Mouse (Mus musculus) kidney, adult 11 months (tissue): ENCODE data around the gene Pilrb1.
A peak's percentile ranks its signal among the peaks of the same experiment; 100 is the strongest.
"Not testable (repeated sequence)": the region's sequence is repeated elsewhere in the genome, so short reads cannot be mapped to it uniquely, and the experiment has no call there.

Experiments used
- DNase-seq: peaks from one replicate; pipeline ENCODE4 v3.0.0; 2022

Gene Pilrb1

DNA sequence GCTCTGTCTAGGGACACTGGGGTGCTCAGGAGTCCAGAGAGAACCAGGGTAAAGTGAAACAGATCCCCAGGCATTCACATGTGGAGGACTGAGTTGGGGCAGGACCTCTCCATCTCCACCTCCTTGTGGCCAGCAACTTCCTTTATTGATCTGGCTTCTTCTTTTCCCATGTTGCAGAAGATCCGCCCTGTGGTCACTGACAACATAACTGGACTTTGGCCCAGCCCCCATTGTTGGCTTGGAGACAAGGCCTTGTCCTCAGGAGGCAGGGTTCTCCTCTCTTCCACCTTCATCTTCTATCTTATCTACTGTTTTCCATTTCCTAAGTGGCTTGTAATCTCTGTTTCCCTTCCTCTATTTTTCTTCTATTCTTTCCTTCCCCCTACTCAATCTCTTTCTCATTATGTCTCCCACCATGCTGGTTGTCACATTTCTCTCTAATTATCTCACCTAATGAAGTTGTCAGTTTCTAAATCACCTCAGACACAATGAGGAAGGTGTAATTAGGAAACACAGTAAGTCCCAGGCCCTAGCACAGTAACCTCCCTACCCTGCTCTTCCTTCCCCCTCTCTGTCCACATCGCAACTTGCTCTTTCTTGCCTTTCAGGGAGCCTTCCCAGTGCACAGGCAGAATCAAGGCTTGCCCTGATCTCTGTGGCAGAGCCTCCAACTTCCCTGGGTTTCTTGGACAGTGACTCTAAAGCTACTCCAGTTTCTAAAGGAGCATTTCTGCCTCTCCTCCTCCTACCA, at the start of gene Pilrb1:
Gene Pilrb1, minus strand, starts transcription at position 147 of the 751 bp plus-strand sequence.
- not testable (repeated sequence) for DNase-seq

DNA sequence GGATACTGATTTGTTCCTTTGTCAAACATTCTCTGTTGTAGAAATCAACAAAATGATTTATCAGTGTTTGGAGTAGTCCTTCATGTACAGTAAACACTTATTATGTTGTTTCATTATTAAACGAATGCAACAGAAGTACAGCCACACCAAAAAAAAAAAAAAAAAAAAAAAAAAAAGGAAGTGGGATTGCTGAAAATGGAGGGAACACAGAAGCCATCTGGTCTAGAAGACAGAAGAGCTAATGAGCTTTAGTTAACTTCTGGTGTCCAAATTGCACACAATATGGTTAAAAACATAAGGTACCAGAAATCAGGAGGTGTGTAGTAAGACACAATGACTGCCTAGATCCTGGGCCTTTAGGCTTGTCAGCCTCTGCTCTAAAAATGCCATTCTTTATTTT, 39.9 kb upstream of the Pilrb1 start:
- DNase-seq = no peak

- no peak for DNase-seq
These were observed 35.0 kb upstream of the Pilrb1 start for GRCm38 (mm10) chr5:137892954-137893353.

GRCm38 (mm10) chr5:137887666-137888065, 29.8 kb upstream of the Pilrb1 start:
- DNase-seq = no peak

DNA sequence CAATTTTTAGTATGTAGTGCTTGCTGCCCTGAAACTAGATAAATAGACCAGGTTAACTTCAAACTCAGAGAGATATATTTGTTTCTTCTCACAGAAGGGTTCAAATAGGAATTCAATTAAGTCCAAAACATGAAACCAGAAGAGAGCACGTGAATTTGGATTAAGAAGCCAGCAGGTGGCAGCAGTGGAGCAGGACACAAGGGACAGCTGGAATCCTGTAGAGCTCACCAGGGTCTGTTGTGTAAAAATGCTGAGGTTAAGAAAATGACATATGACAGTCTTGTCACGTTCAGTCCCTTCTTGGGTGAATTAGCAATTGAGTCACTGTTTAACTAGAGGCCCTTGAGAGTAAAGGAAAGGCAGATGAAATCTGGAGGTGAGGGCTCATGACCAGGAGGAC, 28.0 kb upstream of the Pilrb1 start:
- peak; percentile 30 for DNase-seq

GRCm38 (mm10) chr5:137883345-137883744, 25.4 kb upstream of the Pilrb1 start:
- no peak for DNase-seq

DNA sequence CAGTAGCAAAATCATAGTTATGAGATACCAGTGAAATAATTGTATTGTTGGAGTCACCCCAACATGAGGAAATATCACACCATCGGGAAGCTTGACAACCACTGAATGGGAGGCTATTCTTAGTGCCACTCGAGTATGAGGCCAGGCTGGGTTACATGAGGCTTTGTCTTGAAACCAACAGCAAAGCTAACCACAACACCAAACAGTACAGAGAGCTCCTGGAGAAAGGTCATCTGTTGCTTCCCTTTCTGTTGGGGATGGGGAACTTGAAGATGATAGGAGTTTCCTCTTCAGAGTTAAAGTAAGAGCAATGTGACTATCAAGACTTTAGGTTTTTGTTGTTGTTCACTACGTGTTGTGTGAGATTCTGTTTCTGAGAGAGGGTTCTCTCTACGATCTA, 25.0 kb upstream of the Pilrb1 start:
- DNase-seq = no peak

GRCm38 (mm10) chr5:137877860-137878259, 20.0 kb upstream of the Pilrb1 start:
- no peak for DNase-seq

GRCm38 (mm10) chr5:137875054-137875453, 17.1 kb upstream of the Pilrb1 start:
- DNase-seq = no peak

DNA sequence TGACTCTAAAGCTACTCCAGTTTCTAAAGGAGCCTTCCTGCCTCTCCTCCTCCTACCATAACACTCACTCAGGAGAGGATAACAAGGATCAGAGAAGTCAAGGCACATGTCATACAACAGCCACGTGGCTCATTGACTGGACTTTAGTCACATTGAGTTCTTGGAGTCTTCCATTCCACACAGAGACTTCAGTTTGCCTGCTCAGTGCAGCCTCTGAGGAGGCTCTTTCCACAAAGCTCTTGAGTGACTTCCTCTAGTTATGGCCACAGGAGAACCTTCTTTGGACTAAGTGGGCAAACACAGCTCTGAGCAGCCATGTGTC, 14.4 kb upstream of the Pilrb1 start:
- not testable (repeated sequence) for DNase-seq

DNA sequence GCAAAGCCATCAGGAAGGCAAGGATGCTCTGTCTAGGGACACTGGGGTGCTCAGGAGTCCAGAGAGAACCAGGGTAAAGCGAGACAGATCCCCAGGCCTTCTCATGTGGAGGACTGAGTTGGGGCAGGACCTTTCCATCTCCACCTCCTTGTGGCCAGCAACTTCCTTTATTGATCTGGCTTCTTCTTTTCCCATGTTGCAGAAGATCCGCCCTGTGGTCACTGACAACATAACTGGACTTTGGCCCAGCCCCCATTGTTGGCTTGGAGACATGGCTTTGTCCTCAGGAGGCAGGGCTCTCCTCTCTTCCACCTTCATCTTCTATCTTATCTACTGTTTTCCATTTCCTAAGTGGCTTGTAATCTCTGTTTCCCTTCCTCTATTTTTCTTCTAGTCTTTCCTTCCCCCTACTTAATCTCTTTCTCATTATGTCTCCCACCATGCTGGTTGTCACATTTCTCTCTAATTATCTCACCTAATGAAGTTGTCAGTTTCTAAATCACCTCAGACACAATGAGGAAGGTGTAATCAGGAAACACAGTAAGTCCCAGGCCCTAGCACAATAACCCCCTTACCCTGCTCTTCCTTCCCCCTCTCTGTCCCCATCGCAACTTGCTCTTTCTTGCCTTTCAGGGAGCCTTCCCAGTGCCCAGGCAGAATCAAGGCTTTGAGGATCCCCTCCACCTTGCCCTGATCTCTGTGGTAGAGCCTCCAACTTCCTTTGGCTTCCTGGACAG, 13.9 kb upstream of the Pilrb1 start, which contains the start of gene Pilrb2:
Gene Pilrb2, minus strand, starts transcription at position 172 of the 737 bp plus-strand sequence.
- DNase-seq = not testable (repeated sequence)

- not testable (repeated sequence) for DNase-seq
These were observed 10.7 kb upstream of the Pilrb1 start for GRCm38 (mm10) chr5:137868600-137868999.

GRCm38 (mm10) chr5:137864008-137864407, 6.1 kb upstream of the Pilrb1 start:
- not testable (repeated sequence) for DNase-seq

DNA sequence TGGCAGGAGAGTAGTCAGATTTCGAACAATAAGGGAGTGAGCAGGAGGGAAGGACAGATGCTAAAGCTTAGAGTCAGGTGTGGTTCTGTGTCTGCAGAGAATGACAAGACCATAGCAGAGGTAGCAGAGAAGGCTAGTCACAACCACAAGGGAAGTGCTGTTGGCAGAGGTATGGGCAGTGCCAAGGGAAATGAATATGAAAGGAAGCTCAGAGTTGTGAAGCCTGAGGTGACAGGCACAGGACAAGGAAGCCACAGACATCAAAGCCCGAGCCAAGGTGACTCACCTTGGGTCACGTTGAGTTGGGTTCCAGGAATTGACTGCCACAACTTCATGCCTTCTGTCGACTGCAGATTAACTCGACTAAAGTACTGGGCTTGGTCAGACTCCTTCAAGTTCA, 1.0 kb downstream of the Pilrb1 start:
- not testable (repeated sequence) for DNase-seq

DNA sequence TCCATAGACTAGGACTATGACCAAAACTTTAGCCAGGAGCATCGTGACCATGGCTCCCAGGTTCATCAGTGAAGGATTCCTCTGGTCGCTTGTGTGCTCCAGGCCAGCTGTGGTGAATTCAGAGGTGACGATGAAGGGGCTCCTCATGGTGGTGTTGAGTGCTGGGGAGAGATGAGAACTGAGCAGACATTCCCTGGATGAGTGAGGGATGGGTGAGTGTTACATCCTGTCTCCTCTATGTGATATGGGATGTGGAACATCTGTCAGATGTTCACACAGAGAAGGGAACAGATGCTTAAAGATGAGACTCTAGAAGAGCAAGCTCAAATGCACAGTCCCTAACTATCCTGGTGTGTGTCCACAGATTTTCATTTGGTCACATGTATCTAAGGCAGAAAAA, 3.0 kb downstream of the Pilrb1 start:
- not testable (repeated sequence) for DNase-seq

GRCm38 (mm10) chr5:137850313-137850712, 7.6 kb downstream of the Pilrb1 start:
- not testable (repeated sequence) for DNase-seq

GRCm38 (mm10) chr5:137837110-137837509, 20.8 kb downstream of the Pilrb1 start:
- not testable (repeated sequence) for DNase-seq

DNA sequence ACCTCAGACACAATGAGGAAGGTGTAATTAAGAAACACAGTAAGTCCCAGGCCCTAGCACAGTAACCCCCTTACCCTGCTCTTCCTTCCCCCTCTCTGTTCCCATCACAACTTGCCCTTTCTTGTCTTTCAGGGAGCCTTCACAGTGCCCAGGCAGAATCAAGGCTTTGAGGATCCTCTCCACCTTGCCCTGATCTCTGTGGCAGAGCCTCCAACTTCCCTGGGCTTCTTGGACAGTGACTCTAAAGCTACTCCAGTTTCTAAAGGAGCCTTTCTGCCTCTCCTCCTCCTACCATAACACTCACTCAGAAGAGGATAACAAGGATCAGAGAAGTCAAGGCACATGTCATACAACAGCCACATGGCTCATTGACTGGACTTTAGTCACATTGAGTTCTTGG, 21.3 kb downstream of the Pilrb1 start:
- no peak for DNase-seq

GRCm38 (mm10) chr5:137835966-137836520, 21.9 kb downstream of the Pilrb1 start, which contains the start of gene Pilra:
Gene Pilra, minus strand, starts transcription at chr5:137836281.
- not testable (repeated sequence) for DNase-seq

GRCm38 (mm10) chr5:137833500-137833899, 24.4 kb downstream of the Pilrb1 start:
- DNase-seq = no peak

GRCm38 (mm10) chr5:137831506-137831905, 26.4 kb downstream of the Pilrb1 start:
- no peak for DNase-seq

GRCm38 (mm10) chr5:137831106-137831505, 26.8 kb downstream of the Pilrb1 start:
- DNase-seq = no peak

GRCm38 (mm10) chr5:137830238-137830637, 27.7 kb downstream of the Pilrb1 start:
- DNase-seq = no peak

DNA sequence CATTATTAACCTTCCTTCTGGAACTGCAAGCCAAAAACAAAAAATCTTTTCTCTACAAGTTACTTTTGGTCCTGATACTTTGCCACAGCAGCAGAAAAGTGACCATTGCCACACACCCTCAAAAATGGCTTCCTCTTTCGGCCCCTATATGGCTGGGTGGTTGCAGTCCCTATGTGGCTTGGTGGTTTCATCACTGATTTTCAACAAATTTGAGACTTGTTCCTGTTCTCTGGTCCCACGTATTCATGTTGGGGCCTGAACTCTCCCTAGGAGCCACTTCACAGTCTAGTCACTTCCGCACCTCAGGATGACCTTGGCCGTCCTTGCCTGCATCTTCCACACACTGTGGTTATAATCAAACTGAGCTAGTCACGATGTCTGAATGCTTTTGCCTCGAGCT, 29.2 kb downstream of the Pilrb1 start:
- no peak for DNase-seq
